Mouse (Mus musculus): ENCODE measurements around the gene Tigd3.

GRCm38 (mm10) chr19:5892262-5892661 lies 1.7 kb downstream of the Tigd3 start:
- no peak for TF ChIP-seq USF1 (IDR thresholded peaks at IDR 0.05; ENCODE audit: low read depth, low read length)
- TF ChIP-seq CHD1 (IDR thresholded peaks at IDR 0.05; ENCODE audit: low read depth, low read length), result no peak
- TF ChIP-seq CTCF (IDR thresholded peaks at IDR 0.05 in 2 of 3, conservative IDR thresholded peaks at IDR 0.05 in 1 of 3; ENCODE audit: control insufficient read depth in 1 of 3, insufficient read depth in 1 of 3, low read depth in 2 of 3, low read length in 3 of 3, poor library complexity in 1 of 3, severe bottlenecking in 1 of 3), result no peak
- no peak for TF ChIP-seq KAT2A (conservative IDR thresholded peaks at IDR 0.05; ENCODE audit: low read depth, low read length)
- no peak for TF ChIP-seq POLR2A (IDR thresholded peaks at IDR 0.05; ENCODE audit: control insufficient read depth in 1 of 2, insufficient read depth in 1 of 2, low read depth in 1 of 2, low read length in 2 of 2, poor library complexity in 1 of 2)

All from MEL (cell line).